Mouse (Mus musculus): ENCODE results near the gene Ccdc151. TPM values are rescaled to one million over a fixed set of nuclear protein-coding genes. Genes with fewer than 3 reads are reported as not detected.
A peak's percentile ranks its signal among the peaks of the same experiment; 100 is the strongest.

Gene Ccdc151
- polyA plus RNA-seq (2015; fragmentation: Nextera tagmentation; extraction: Ambion mirVana): 0.44 and 0.52 TPM in 2 replicates

DNA sequence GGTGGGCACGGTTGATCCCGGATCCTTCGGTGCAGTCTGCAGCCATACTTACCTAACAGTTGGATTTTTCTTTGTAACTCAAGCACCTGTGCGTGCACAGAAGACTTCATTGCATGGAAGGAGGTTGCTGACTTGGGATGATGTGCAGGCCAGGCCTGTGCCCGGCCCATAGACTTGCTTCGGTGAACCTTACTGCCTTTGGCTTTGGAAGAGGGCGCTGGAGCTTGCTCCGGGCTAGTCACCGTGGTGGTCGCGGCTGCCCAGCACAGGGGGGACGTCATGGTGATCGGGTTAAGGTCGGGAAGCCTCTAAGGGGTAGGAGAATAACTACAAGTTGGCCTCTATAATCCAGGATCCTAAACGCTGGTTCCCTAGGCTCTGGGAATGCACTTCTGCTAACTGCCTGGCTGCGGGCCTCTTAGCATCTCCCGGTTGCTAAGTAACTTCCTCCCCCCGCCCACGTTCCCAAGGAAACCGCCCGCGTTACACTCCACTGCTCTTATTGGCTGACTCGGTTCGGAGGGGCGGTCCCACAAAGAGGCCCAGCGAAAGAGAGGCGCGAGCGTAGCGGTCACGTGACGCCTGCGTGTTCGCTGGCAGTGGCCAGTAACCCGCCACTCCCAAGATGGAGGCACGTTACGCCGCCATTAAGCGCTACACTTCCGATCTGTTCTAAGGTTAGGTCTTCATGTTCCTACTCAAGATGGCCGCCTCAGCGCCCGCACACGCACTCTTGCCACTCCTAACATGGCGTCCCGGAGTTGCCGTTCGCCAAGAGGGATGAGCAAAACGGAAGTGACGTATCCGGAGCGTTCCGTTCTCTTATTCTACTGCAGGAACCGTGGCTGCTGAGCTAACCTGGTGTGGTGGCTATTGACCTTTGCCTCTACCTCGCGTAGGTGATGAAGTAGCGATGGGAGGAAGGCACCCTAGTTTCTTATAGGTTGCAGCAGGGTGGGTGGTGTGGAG is at the start of gene Ccdc151, which contains the start of gene Prkcsh:
Gene Ccdc151, minus strand, starts transcription at position 441 of the 969 bp plus-strand sequence.
Gene Prkcsh, plus strand, starts transcription at position 613 of the 969 bp plus-strand sequence.
- peak; percentile 100 for DNase-seq (ENCODE audit: low spot score)

DNA sequence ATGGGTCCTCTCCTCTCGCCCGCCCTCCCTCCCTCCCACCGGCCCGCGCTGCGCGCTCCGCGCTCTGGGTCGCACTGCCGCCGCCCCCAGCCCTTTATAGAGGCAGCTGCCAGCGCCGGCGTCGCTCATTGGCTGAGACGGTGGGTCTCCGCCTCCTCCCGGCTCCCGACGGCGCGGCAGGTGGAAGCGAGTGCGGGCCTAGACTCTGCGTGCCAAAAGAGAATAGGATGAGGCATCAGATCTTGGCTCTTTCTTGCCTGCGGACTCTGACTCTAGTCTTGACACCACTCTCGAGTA is 49.5 kb upstream of the Ccdc151 start, which contains the start of gene Elavl3:
Gene Elavl3, minus strand, starts transcription at position 66 of the 297 bp plus-strand sequence.
- peak; percentile 49 for DNase-seq (ENCODE audit: low spot score)

DNA sequence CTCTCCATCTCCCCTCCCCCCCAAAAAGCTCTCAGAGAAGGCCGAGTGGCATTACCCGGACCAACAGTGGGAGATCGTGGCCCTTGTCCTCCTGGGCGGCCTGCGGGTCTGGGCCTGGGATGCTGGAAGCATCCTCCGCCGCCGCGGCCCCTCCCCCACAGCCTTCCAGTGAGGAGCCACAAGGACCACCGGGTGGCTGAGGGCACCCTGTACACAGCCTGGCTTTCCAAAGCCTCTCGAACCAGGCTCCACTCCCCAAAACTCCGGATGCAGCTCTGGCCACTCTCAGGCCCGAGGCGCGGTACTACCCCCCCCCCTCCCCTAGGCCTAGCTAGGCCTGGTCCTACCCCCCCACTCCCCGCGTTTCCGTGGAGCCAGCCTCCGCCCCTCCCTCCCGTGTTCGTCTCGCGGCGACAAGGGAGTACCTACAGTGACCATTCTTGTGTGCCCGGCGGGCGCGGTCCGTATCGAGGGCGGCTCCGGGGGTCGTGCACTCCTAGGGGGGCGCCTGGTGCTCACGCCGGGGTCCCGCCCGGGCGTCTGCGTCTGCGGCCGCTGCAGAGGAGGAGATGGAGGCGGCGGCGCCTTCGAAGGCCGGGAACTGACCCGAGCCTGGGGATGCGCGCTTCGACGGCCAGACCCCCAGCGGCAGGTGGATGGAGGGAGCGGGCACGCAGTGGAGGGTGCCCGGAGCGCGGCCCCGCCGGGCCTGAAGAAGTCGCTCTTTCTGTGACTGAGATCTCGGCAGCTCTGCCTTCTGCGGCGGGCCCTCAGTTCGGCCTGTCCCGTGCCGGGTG is 48.9 kb upstream of the Ccdc151 start:
- no peak for DNase-seq (ENCODE audit: low spot score)

DNA sequence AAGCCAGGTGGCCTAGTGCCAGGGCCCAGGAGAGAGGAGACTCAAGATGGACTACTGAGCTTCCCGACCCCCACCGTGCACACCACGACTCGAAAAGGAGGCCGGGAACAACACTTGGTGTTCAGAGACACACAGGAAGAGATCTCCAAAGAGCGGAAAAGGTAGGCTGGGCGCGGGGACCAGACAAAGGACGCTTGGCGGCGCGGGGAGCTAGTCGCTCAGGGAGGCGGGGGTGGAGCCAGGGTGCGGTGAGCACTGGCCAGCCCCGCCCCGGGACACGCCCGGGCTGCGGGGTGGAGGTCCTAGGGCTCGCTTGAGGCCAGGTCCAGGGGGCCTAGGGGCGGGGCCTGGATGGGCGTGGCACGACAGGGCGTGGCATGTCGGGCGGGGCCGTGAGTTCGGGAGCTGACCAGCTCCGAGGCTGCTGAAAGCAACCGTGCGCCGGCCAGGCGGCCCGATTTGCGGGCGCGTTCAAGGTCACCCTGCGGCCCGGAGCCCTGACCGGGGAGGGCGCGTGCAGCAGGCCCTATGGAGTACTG is 48.0 kb upstream of the Ccdc151 start:
- peak; percentile 26 for DNase-seq (ENCODE audit: low spot score)

DNA sequence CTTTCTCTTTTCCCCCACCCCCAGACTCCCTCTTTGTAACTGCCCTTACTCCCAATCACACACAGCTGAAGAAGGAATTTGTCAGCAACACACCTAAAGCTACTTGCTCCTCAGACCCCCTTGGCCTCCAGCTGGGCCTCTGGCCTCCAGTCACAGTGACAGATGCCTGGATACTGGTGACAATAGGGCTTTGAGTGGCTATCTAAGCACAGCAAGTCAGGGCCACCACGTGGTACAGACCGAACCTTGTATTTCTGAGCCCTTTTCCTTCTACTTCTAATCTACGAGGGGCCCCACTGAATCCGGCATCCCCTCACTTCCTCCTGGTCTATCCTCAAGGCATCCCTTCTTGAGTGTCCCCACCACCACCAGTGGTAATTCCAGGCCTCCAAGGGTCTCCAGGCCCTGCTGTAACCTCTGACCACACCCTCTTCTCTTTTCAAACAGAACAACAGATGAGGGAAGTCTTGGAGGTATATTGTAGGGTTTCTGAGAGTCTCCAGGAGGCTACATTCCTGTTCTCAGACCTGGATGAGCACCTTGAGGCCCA is 47.4 kb upstream of the Ccdc151 start:
- DNase-seq (ENCODE audit: low spot score): no peak

DNA sequence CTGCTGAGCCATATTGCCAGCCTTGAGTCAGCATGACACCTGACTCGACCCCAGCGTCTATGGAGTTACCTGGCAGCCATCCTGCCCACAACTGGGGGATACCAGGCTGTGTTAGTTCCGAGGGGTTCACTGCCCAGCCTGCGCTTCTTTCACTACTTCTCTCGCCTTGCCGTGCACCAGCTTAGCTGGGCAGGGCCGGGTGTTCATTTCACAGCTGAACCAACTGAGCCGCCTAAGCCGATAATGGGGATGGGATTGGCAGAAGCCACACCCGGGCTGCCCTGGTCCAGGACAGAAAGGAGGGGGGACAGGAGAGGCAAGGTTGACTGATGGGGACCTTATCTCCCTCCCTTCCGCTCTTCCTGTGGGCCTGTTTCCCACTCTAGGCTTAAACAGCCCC is 46.9 kb upstream of the Ccdc151 start:
- no peak for DNase-seq (ENCODE audit: low spot score)

DNA sequence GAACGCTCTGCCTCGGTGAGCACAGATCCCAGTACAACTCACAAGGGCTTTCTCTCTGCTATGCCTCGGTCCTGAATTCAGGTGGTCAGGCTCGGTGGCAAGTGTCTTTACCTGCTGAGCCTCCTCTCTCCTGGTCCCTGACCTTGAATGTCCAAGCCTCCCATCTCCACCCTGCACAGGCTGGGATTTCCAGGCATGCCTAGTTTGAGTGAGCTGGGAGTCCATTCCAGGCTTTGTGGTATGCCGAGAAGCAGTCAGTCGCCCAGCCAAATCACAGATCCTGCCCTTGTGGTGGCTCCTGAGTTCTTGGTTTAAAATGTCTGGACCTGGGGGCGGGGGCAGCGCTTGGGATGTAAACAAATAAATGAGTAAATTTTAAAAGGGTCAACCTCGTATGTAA is 44.9 kb upstream of the Ccdc151 start:
- DNase-seq (ENCODE audit: low spot score): no peak

DNA sequence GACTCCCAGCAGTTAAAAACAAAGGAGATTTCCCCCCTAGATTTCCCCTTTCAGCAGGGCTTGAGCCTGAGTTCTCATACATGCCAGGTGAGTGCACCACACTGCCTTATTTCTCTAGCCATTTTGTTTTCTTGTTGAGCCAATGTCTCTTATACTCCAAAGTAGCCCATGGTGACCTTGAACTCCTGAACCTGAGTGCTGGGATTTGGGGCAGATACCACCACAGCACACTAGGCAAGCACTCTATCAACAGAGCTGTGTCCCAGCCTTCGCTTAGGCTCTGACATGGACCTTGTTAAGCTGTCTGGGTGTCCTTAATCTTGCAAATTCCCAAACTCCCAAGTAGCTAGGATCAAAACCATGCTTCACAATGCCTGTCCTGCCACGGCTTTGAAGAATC is 39.4 kb upstream of the Ccdc151 start:
- no peak for DNase-seq (ENCODE audit: low spot score)

DNA sequence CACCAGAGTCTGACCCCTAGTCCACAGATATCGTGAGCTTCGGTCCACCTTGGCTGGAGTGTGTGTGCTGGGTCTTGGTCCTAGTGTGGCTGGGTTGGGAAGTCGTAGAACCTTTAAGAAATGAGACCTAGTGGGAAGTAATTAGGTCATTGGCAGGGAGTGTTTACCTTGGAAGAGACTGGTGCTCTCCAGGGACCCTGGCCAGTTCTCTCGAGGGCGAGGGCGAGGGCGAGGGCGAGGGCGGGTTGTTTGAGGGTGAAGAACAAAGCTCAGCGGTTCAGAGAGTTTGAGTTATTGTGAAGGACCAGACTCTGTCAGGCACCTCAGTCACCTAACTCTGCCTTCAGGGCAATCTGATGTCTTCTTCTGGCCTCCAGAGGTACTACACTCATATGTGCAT is 35.4 kb upstream of the Ccdc151 start:
- DNase-seq (ENCODE audit: low spot score): no peak

DNA sequence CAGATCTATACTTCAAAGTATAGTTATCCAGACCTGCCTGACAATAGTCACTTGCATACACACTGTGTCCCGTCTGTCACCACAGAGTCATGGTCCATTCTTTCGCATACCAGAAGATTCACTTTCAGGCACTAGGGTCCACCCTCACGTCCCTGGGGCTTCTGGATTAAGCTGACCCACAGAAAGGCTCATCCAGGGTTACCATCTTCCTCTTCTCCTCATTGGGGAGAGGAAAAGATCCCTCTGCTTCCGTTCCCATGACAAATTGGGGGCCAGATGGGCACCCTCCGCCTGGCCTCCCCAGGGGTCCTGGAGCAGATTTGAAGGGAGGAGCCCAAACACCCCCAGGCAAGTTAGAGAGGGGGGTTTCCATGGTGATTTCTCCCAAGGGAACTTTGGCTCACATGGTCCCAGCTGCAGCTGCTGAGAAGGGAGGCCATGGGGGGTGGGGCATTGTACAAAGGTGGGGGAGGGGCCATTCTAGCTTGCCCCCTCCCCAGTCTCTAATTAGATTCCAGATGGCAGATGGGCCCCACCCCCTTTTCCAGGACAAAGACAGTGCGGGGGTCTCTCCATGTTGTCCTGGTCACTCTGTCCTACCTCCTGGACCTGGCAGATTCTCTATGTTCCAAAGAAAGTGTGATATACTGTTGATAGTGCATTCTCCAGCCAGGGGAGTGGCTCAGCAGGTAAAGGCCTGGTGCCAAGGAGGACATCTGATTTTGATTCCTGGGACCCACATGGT is 33.0 kb upstream of the Ccdc151 start:
- DNase-seq (ENCODE audit: low spot score): no peak

DNA sequence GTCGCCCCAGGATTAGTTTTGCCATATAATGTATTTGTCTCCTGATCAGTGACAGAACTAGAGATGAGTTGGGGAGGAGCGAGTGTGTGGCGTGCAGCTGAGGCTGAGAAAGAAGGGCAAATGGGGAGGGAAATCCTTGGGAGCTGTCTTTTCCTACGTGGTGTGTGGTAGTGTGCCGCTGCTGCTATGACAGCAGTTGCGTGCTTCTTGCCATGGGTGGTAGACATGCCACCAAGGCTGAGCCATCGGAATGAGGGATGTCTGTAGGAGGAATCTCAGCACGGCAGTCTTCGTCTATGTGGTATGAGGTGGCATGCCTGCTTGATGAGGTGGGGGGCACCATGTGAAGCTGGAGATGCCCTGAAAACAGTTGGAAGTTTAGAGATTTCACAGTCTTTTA is 28.0 kb upstream of the Ccdc151 start:
- no peak for DNase-seq (ENCODE audit: low spot score)

DNA sequence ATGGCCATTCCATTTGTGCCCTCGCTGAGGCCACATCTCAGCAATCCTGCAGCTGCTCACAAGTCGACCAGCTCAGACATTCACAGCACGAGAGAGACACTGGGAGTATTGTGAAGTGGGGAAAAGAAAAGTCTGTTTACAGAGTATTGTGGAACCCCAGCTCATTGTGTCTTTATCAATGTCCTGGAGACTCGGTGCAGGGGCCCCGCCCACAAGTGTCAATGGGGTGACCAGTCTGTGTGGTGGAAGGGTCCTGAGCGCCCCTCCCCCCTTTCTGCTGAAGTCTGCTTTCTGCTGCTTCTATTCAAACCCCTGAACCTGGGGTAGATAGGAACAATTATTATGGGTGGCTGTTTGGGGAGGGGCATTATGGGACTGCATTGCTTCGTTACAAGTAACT is 26.0 kb upstream of the Ccdc151 start:
- no peak for DNase-seq (ENCODE audit: low spot score)

DNA sequence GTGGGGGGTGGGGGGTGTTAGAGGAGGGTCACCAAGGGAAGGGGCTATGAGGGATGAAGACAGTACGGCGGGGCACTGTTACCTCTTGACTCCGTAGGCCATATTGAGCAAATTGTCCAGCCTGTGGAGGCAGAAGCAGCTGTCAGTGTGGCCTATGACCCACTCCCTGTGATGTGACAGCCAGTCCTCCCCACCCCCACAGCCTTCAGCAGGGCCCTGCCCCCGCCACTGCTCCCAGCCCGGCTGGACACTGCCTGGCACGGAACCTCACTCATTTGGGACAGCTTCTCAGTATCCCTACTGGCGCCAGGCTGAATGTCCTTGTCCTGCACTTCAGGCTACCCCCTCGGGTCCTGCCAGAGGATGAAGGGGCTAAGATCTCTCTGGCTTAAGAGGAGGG is 22.2 kb upstream of the Ccdc151 start:
- DNase-seq (ENCODE audit: low spot score): no peak

DNA sequence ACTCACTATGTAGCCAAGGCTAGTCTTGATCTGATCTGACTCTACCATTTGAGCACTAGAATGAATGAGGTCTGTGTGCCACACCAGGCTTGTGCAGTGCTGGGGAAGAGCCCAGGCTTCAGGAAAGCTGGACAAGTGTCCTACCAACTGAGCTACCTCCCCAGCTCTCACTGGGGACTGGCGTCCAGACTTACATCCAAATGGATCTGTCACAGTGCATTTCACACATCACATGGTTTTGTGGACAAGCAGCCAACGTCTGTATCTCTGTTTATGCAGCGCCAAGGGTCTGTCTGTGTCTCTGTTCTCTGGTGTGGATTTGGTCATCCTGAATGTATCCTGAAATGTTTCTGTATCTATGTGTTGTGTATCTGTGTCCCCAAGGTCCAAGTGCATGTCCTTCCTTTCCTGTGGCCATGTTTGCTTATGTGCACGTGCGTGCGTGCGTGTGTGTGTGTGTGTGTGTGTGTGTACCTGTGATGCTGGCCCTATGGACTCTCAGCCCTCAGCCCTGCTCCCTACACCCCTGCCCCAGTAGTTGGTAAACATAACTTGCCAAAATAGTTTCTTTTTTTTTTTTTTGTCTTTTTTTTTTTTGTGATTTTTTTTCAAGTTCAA is 14.9 kb upstream of the Ccdc151 start:
- no peak for DNase-seq (ENCODE audit: low spot score)

DNA sequence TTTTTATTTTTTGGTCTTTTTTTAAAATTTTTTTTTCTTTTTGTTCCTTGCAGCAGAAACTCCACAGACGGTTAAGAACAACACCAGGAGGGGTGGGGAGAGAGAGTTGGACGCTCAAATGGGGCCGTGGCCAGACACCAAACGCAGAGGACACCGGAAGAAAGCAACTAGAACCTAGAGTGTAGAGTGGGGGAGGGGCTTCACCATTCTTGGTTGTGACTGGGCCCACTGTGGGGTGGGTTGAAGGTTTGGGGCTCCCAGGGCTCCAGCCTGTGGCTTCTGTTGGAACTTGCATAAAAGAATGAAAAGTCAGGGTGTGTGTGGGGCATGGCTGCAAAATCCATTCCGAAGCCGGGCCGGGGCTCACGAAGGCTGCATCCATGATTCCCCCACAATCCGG is 13.8 kb upstream of the Ccdc151 start:
- DNase-seq (ENCODE audit: low spot score): peak; percentile 33

DNA sequence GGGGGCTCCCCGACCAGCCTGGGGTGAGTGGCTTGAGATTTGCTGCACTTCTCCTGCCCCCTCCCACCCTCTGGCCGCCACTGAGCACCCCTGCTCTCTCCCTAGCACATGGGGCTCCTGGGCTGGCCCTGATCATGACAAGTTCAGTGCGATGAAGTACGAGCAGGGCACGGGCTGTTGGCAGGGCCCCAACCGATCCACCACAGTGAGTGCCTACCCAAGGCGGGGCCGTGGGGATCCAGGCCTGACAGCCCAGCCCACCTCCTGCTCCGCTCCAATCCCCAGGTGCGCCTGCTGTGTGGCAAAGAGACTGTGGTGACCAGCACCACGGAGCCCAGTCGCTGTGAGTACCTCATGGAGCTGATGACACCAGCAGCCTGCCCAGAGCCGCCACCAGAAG is 10.3 kb upstream of the Ccdc151 start:
- no peak for DNase-seq (ENCODE audit: low spot score)

DNA sequence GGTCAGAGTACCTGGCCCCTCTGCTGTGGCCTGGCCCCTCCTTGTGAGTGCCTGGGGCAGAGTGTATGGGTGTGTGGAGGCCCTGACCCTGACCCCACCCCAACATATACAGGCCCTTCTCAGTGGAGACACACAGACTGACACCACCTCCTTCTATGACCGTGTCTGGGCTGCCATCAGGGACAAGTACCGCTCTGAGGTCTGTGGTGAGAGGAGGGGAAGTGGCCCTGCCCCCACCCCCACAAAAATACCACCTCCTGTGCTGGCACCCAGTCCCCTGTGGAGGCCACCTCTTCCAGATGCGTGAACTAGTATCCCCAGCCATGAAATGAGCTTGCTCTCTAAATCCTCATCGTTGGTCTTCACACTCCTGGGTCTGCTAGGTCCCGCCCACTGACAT is 8.6 kb upstream of the Ccdc151 start:
- peak; percentile 45 for DNase-seq (ENCODE audit: low spot score)

DNA sequence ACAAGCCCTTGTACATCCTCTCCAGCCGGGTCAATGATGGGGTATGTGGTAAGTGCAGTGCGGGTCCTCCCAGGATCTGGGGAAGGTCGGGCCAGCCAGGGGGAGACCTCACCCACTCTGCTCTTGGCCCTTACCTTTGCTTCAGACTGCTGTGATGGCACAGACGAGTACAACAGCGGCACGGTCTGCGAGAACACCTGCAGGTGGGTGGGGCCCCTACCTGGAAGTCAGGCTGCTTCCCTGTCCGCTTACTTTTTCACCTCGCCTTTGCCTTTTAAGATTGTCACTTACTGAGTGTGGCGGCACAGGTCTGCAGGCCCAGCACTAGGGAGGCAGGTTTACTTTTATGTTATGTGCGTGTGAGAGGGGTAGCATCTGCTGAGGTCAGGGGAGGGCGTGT is 2.1 kb upstream of the Ccdc151 start:
- DNase-seq (ENCODE audit: low spot score): no peak

DNA sequence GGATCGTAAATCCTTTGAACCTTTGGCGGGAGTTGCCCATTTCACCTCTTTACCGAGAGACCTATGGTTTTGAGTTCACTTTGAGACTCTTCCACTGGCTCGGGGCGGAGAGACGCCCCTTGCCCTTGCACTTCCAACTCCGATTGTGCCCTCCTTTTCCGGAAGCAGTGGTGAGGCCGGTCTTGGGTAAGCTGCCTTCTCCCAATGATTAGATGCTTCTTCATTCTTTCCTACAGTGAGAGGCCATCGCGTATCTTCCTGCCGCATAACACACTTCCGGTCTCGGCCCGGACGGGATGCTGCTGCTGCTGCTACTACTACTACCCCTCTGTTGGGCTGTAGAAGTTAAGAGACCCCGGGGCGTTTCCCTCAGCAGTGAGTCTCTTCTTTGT is 725 bp upstream of the Ccdc151 start:
- no peak for DNase-seq (ENCODE audit: low spot score)

DNA sequence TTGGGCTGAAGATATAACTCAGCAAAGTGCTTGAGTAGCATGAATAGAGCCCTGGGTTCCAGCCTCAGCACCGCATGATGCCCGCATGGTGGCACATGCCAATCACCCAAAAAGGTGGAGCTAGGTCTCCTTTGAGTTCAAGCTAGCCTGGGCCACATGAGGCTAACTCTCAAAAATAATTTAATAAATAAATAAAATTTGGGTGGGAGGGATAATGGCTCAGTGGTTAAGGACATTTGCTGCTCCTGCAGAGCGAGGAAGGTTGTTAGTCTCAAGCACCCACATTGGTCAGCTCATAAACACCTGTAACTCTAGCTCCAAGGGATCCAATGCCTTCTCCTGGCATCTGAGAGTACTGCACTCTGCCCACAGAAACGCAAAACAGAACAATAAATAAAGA is 801 bp downstream of the Ccdc151 start:
- DNase-seq (ENCODE audit: low spot score): no peak

DNA sequence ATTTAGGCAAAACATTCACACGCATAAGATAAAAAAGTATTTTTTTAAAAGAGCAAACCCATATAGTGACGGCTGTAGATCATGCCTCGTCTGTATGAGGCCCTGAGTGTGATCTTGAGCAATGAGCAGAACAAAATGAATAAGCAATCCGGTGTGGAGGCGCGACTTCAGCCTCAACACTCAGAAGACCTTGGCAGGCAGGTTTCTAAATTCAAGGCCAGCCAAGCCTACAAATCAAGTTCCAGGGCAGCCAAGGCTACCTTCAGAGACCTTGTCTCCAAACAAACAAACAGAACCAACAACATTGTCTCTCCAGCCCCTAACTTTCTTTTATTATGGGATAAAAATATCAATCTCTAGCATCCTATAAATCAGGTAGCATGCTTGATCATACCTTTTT is 2.1 kb downstream of the Ccdc151 start:
- no peak for DNase-seq (ENCODE audit: low spot score)

All from thymus, postnatal 0 days (tissue).